Mouse (Mus musculus): ENCODE results near the gene a.

- TF ChIP-seq POLR2A (IDR thresholded peaks at IDR 0.05; ENCODE audit: borderline replicate concordance, control insufficient read depth, low read depth, low read length) (no peak), CTCF (IDR thresholded peaks at IDR 0.05; ENCODE audit: control insufficient read depth, insufficient read depth, low read length) (no peak)
Measured at GRCm38 (mm10) chr2:154936536-154937155, 145.4 kb downstream of the a start.

All from bone marrow, adult 2 months (tissue).